Mouse (Mus musculus): ENCODE results near the gene Ppfibp2. TPM values are rescaled to one million over a fixed set of nuclear protein-coding genes. Genes with fewer than 3 reads are reported as not detected.

Ppfibp2 gene
- polyA plus RNA-seq, 1 experiment from 2014 or later = 19.2 TPM

- ATAC-seq (replicated peaks; ENCODE audit: insufficient number of reproducible peaks, low FRiP score, low TSS enrichment, low read depth) (no peak), DNase-seq (ENCODE audit: low spot score) (no peak)
- Histone ChIP-seq H3K27ac (replicated peaks; ENCODE audit: low read depth, low read length) (no peak overlapping the region), H3K4me3 (ENCODE audit: low read depth, low read length) (no peak overlapping the region), H3K4me2 (ENCODE audit: low read depth, low read length) (no peak overlapping the region), H3K27me3 (ENCODE audit: control insufficient read depth, insufficient read depth, low read length) (no peaks in the 10 kb centered on the region), H3K9ac (replicated peaks; ENCODE audit: low read length) (no peak overlapping the region), H3K4me1 (ENCODE audit: control insufficient read depth, insufficient read depth, low read length) (0 out of 2 replicates have a peak, but pooled peaks cover 3% of the 10 kb centered on the region), H3K9me3 (replicated peaks; ENCODE audit: control insufficient read depth, low read length) (no peaks in the 10 kb centered on the region), H3K36me3 (replicated peaks; ENCODE audit: control insufficient read depth, insufficient read depth, low read depth, low read length) (no peaks in the 10 kb centered on the region)
- 89% methylated on average over 5 of the region's 5 CpGs for WGBS
Measured at GRCm38 (mm10) chr7:107700646-107701045, 105.6 kb downstream of the Ppfibp2 start.

- Histone ChIP-seq H3K27ac (replicated peaks; ENCODE audit: low read depth, low read length) (0 out of 2 replicates have a peak overlapping the region, but pooled peaks have one; percentile 6), H3K9ac (replicated peaks; ENCODE audit: low read length) (no peak overlapping the region), H3K9me3 (replicated peaks; ENCODE audit: control insufficient read depth, low read length) (no peaks in the 10 kb centered on the region), H3K4me1 (ENCODE audit: control insufficient read depth, insufficient read depth, low read length) (0 out of 2 replicates have a peak, but pooled peaks cover 3% of the 10 kb centered on the region), H3K4me3 (ENCODE audit: low read depth, low read length) (no peak overlapping the region), H3K4me2 (ENCODE audit: low read depth, low read length) (no peak overlapping the region), H3K27me3 (ENCODE audit: control insufficient read depth, insufficient read depth, low read length) (no peaks in the 10 kb centered on the region), H3K36me3 (replicated peaks; ENCODE audit: control insufficient read depth, insufficient read depth, low read depth, low read length) (no peaks in the 10 kb centered on the region)
- ATAC-seq (replicated peaks; ENCODE audit: insufficient number of reproducible peaks, low FRiP score, low TSS enrichment, low read depth) = peak; percentile 71
- peak; percentile 64 for DNase-seq (ENCODE audit: low spot score)
- 38% methylated on average over 13 of the region's 13 CpGs for WGBS
Measured at GRCm38 (mm10) chr7:107702461-107703380, 107.7 kb downstream of the Ppfibp2 start.

DNA sequence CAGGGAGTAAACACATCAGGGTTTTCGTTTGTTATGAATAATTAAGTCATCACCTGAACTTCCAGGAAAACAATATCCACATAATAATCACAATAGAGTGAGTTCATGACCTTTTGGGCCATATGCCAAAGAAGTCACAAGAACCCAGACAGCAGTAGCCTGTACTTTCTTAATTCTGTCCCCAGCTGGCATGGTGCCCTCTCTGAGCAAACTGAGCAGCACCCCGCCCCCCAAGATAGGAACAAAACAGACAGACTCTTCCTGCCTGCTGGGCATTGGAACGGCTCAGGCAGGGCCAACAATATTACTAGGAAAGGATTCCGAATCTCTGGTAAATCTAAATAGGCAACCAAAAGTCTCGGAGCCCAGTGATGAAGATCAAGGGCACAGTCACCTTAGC is 110.9 kb downstream of the Ppfibp2 start:
- H3K9me3 ChIP-seq (replicated peaks; ENCODE audit: control insufficient read depth, low read length) = no peaks in the 10 kb centered on the region
- no peak overlapping the region for H3K4me2 ChIP-seq (ENCODE audit: low read depth, low read length)
- H3K4me1 ChIP-seq (ENCODE audit: control insufficient read depth, insufficient read depth, low read length) = peaks cover 8% of the 10 kb centered on the region
- WGBS = 79% methylated on average over 5 of the region's 5 CpGs
- H3K27me3 ChIP-seq (ENCODE audit: control insufficient read depth, insufficient read depth, low read length) = no peaks in the 10 kb centered on the region
- no peaks in the 10 kb centered on the region for H3K36me3 ChIP-seq (replicated peaks; ENCODE audit: control insufficient read depth, insufficient read depth, low read depth, low read length)
- no peak overlapping the region for H3K4me3 ChIP-seq (ENCODE audit: low read depth, low read length)
- DNase-seq (ENCODE audit: low spot score) (no peak), ATAC-seq (replicated peaks; ENCODE audit: insufficient number of reproducible peaks, low FRiP score, low TSS enrichment, low read depth) (no peak)
- no peak overlapping the region for H3K27ac ChIP-seq (replicated peaks; ENCODE audit: low read depth, low read length)
- no peak overlapping the region for H3K9ac ChIP-seq (replicated peaks; ENCODE audit: low read length)

- Histone ChIP-seq H3K4me1 (ENCODE audit: control insufficient read depth, insufficient read depth, low read length) (peaks cover 8% of the 10 kb centered on the region), H3K9ac (replicated peaks; ENCODE audit: low read length) (no peak overlapping the region), H3K4me2 (ENCODE audit: low read depth, low read length) (no peak overlapping the region), H3K4me3 (ENCODE audit: low read depth, low read length) (no peak overlapping the region), H3K36me3 (replicated peaks; ENCODE audit: control insufficient read depth, insufficient read depth, low read depth, low read length) (no peaks in the 10 kb centered on the region), H3K9me3 (replicated peaks; ENCODE audit: control insufficient read depth, low read length) (no peaks in the 10 kb centered on the region), H3K27ac (replicated peaks; ENCODE audit: low read depth, low read length) (no peak overlapping the region), H3K27me3 (ENCODE audit: control insufficient read depth, insufficient read depth, low read length) (no peaks in the 10 kb centered on the region)
- ATAC-seq (replicated peaks; ENCODE audit: insufficient number of reproducible peaks, low FRiP score, low TSS enrichment, low read depth) (no peak), DNase-seq (ENCODE audit: low spot score) (no peak)
- WGBS = 64% methylated on average over 9 of the region's 9 CpGs
Measured at GRCm38 (mm10) chr7:107707650-107708049, 112.6 kb downstream of the Ppfibp2 start.

DNA sequence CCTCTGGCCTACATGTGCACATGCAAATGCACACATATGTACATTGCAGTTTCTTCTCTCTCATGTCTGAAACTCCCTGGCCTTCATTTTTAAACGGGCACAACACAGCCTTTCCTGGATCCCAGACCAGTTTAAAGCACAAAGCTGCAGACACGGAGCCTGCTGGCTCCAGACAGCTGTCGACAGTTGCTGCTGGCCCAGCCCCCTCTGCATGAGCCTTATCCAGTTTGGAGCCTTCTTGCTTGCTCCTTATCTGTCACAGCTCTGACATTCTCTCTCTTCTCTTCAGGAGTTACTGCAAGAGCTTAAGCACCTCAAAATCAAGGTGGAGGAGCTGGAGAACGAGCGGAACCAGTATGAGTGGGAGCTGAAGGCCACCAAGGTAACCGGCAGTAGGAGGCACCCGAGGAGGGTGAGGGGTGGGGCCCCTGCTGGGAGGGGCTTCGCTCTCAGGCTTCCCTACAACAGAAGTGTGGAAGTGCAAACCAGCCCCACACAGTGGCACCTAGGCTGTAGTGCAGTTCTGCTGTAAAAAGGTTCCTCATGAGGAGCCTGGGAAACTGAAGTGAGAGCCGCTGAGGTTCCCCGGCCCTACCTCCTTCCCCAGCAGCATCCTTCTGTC is 113.6 kb downstream of the Ppfibp2 start:
- H3K27ac ChIP-seq (replicated peaks; ENCODE audit: low read depth, low read length) = peak overlapping the region; percentile 56
- 2% methylated on average over 10 of the region's 10 CpGs for WGBS
- H3K36me3 ChIP-seq (replicated peaks; ENCODE audit: control insufficient read depth, insufficient read depth, low read depth, low read length) = no peaks in the 10 kb centered on the region
- H3K4me2 ChIP-seq (ENCODE audit: low read depth, low read length) = peak overlapping the region; percentile 39
- ATAC-seq (replicated peaks; ENCODE audit: insufficient number of reproducible peaks, low FRiP score, low TSS enrichment, low read depth) (peak; percentile 88), DNase-seq (ENCODE audit: low spot score) (peak; percentile 85)
- H3K4me1 ChIP-seq (ENCODE audit: control insufficient read depth, insufficient read depth, low read length) = peaks cover 6% of the 10 kb centered on the region
- no peaks in the 10 kb centered on the region for H3K9me3 ChIP-seq (replicated peaks; ENCODE audit: control insufficient read depth, low read length)
- no peaks in the 10 kb centered on the region for H3K27me3 ChIP-seq (ENCODE audit: control insufficient read depth, insufficient read depth, low read length)
- 0 out of 2 replicates have a peak overlapping the region, but pooled peaks have one; percentile 8 for H3K4me3 ChIP-seq (ENCODE audit: low read depth, low read length)
- H3K9ac ChIP-seq (replicated peaks; ENCODE audit: low read length) = 0 out of 2 replicates have a peak overlapping the region, but pooled peaks have one; percentile 28

- WGBS = 66% methylated on average over 6 of the region's 6 CpGs
- Histone ChIP-seq H3K27ac (replicated peaks; ENCODE audit: low read depth, low read length) (no peak overlapping the region), H3K4me1 (ENCODE audit: control insufficient read depth, insufficient read depth, low read length) (peaks cover 6% of the 10 kb centered on the region), H3K4me2 (ENCODE audit: low read depth, low read length) (no peak overlapping the region), H3K9ac (replicated peaks; ENCODE audit: low read length) (no peak overlapping the region), H3K9me3 (replicated peaks; ENCODE audit: control insufficient read depth, low read length) (no peaks in the 10 kb centered on the region), H3K4me3 (ENCODE audit: low read depth, low read length) (no peak overlapping the region), H3K27me3 (ENCODE audit: control insufficient read depth, insufficient read depth, low read length) (no peaks in the 10 kb centered on the region), H3K36me3 (replicated peaks; ENCODE audit: control insufficient read depth, insufficient read depth, low read depth, low read length) (no peaks in the 10 kb centered on the region)
- DNase-seq (ENCODE audit: low spot score) (no peak), ATAC-seq (replicated peaks; ENCODE audit: insufficient number of reproducible peaks, low FRiP score, low TSS enrichment, low read depth) (no peak)
Measured at GRCm38 (mm10) chr7:107712743-107713142, 117.7 kb downstream of the Ppfibp2 start.

DNA sequence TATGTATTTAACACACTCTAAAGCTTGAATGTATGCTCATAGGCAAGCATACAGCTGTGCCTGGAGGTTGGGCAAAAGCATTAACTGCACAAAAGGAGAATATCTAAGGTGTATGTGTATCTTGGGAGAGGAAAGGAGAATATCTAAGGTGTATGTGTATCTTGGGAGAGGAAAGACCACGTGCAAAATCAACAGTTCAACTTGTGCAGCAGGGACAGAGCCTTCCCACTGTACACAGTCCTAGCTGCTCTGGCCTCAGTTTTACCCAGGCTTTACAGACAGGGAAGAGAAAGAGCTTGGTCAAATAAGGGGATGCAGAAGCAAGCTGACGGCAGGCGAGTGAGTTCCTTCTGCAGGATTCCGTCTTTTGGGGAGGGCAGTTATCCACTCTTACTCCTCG is 119.1 kb downstream of the Ppfibp2 start:
- Histone ChIP-seq H3K9ac (replicated peaks; ENCODE audit: low read length) (no peak overlapping the region), H3K9me3 (replicated peaks; ENCODE audit: control insufficient read depth, low read length) (no peaks in the 10 kb centered on the region), H3K36me3 (replicated peaks; ENCODE audit: control insufficient read depth, insufficient read depth, low read depth, low read length) (no peaks in the 10 kb centered on the region), H3K4me1 (ENCODE audit: control insufficient read depth, insufficient read depth, low read length) (no peaks in the 10 kb centered on the region; the same call in 1 of the 2 replicates), H3K4me3 (ENCODE audit: low read depth, low read length) (no peak overlapping the region), H3K27me3 (ENCODE audit: control insufficient read depth, insufficient read depth, low read length) (no peaks in the 10 kb centered on the region), H3K27ac (replicated peaks; ENCODE audit: low read depth, low read length) (no peak overlapping the region), H3K4me2 (ENCODE audit: low read depth, low read length) (no peak overlapping the region)
- ATAC-seq (replicated peaks; ENCODE audit: insufficient number of reproducible peaks, low FRiP score, low TSS enrichment, low read depth) (no peak), DNase-seq (ENCODE audit: low spot score) (no peak)
- WGBS = 75% methylated on average over 5 of the region's 5 CpGs

DNA sequence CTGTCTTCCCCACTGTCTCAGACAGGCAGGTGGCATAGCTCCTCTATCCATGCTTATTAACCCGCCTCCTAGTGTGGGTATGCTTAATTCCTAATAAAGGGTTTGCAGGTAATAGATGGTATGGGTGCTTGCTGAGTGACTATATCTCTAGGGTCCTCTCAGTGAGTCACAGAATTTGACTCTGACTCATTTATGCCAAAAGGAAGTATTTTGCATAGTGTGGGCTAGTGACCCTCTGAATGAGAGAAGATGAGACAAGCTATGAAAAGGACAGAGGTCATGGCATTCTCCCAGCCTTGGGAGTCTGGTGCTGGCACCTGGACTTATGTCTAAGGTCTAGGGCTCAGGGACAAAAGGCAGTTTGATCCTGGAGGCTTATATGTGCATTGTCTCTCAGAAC is 125.8 kb downstream of the Ppfibp2 start:
- 93% methylated on average over 1 of the region's 1 CpGs for WGBS
- Histone ChIP-seq H3K4me1 (ENCODE audit: control insufficient read depth, insufficient read depth, low read length) (no peaks in the 10 kb centered on the region), H3K36me3 (replicated peaks; ENCODE audit: control insufficient read depth, insufficient read depth, low read depth, low read length) (no peaks in the 10 kb centered on the region), H3K9ac (replicated peaks; ENCODE audit: low read length) (no peak overlapping the region), H3K9me3 (replicated peaks; ENCODE audit: control insufficient read depth, low read length) (no peaks in the 10 kb centered on the region), H3K4me3 (ENCODE audit: low read depth, low read length) (no peak overlapping the region), H3K27me3 (ENCODE audit: control insufficient read depth, insufficient read depth, low read length) (no peaks in the 10 kb centered on the region), H3K4me2 (ENCODE audit: low read depth, low read length) (no peak overlapping the region), H3K27ac (replicated peaks; ENCODE audit: low read depth, low read length) (no peak overlapping the region)
- ATAC-seq (replicated peaks; ENCODE audit: insufficient number of reproducible peaks, low FRiP score, low TSS enrichment, low read depth) (no peak), DNase-seq (ENCODE audit: low spot score) (no peak)
